Mouse (Mus musculus): ENCODE measurements around the gene Dok1.

Dok1 gene

GRCm38 (mm10) chr6:83033249-83034185 lies at the start of gene Dok1, which contains the start of gene Loxl3:
Gene Dok1 (minus strand): TSS chr6:83033471.
Gene Loxl3 (plus strand): TSS chr6:83034173.
- peak; percentile 62 to 80 for DNase-seq

- DNase-seq = no peak
Observed at GRCm38 (mm10) chr6:83080210-83080609, 46.9 kb upstream of the Dok1 start.

GRCm38 (mm10) chr6:83078324-83078858 lies 45.1 kb upstream of the Dok1 start:
- peak; percentile 99 to 100 for DNase-seq

- no peak for DNase-seq
Observed at GRCm38 (mm10) chr6:83077630-83078323, 44.5 kb upstream of the Dok1 start, which contains the start of gene Pcgf1. Gene Pcgf1 (plus strand): TSS chr6:83077869.

- DNase-seq = no peak
Observed at GRCm38 (mm10) chr6:83074979-83075378, 41.7 kb upstream of the Dok1 start.

- peak in 1 of 2 experiments; percentile 55 for DNase-seq
Observed at GRCm38 (mm10) chr6:83071220-83071619, 37.9 kb upstream of the Dok1 start.

GRCm38 (mm10) chr6:83070311-83071219 lies 37.3 kb upstream of the Dok1 start:
- no peak for DNase-seq

GRCm38 (mm10) chr6:83070247-83070310 lies 36.8 kb upstream of the Dok1 start, which contains the start of gene Tlx2:
Gene Tlx2 (minus strand): TSS chr6:83070293.
- no peak for DNase-seq

- no peak for DNase-seq
Observed at GRCm38 (mm10) chr6:83069488-83070246, 36.4 kb upstream of the Dok1 start.

GRCm38 (mm10) chr6:83068706-83069487 lies 35.6 kb upstream of the Dok1 start:
- peak in 1 of 2 experiments; percentile 61 for DNase-seq

GRCm38 (mm10) chr6:83068221-83068620 lies 35.0 kb upstream of the Dok1 start:
- DNase-seq = no peak

GRCm38 (mm10) chr6:83066441-83066840 lies 33.2 kb upstream of the Dok1 start:
- DNase-seq = no peak

- DNase-seq = peak in 1 of 2 experiments; percentile 15
Observed at GRCm38 (mm10) chr6:83065995-83066394, 32.7 kb upstream of the Dok1 start.

GRCm38 (mm10) chr6:83058725-83059124 lies 25.5 kb upstream of the Dok1 start:
- no peak for DNase-seq

- peak; percentile 79 to 92 for DNase-seq
Observed at GRCm38 (mm10) chr6:83057790-83058189, 24.5 kb upstream of the Dok1 start, which contains the start of gene Dqx1. Gene Dqx1 (plus strand): TSS chr6:83057844.

GRCm38 (mm10) chr6:83054871-83055431 lies 21.7 kb upstream of the Dok1 start, which contains the start of gene Htra2:
Gene Htra2 (minus strand): TSS chr6:83055273.
- peak; percentile 29 to 64 for DNase-seq

GRCm38 (mm10) chr6:83054074-83054851 lies 21.0 kb upstream of the Dok1 start, which contains the start of gene Aup1:
Gene Aup1 (plus strand): TSS chr6:83054521.
- peak; percentile 97 to 99 for DNase-seq

- peak in 1 of 2 experiments; percentile 18 for DNase-seq
Observed at GRCm38 (mm10) chr6:83053136-83053960, 20.1 kb upstream of the Dok1 start.

GRCm38 (mm10) chr6:83049367-83049766 lies 16.1 kb upstream of the Dok1 start:
- DNase-seq = no peak
